Mouse (Mus musculus) midbrain, embryonic 15.5 days (tissue): Measurements from ENCODE around the gene Klrc1. TPM values are rescaled to one million over a fixed set of nuclear protein-coding genes. Genes with fewer than 3 reads are reported as not detected.

Experiments
- ATAC-seq: fragments of 200-750 bp; cut with Nextera tagmentation; replicated peaks from 2 replicates; pipeline ENCODE4 v1.8.0; 2017; ENCODE audit warnings: moderate TSS enrichment
- H3K27ac ChIP-seq: fragments of 300-500 bp; sonication (generic); 2 replicates; pipeline ENCODE4 v1.5.1; 2015; ENCODE audit warnings: mild to moderate bottlenecking, inconsistent platforms
- H3K27me3 ChIP-seq: fragments of 300-500 bp; sonication (generic); replicated peaks from 2 replicates; pipeline ENCODE4 v1.6.1; 2015; ENCODE audit warnings: inconsistent platforms
- H3K36me3 ChIP-seq: fragments of 300-500 bp; sonication (generic); replicated peaks from 2 replicates; pipeline ENCODE4 v1.6.1; 2015; ENCODE audit warnings: inconsistent platforms
- H3K4me1 ChIP-seq: fragments of 300-500 bp; sonication (generic); 2 replicates; pipeline ENCODE4 v1.6.1; 2015; ENCODE audit warnings: inconsistent platforms
- H3K4me2 ChIP-seq: fragments of 300-500 bp; sonication (generic); 2 replicates; pipeline ENCODE4 v1.6.1; 2015; ENCODE audit warnings: inconsistent platforms, mild to moderate bottlenecking, moderate library complexity
- H3K4me3 ChIP-seq: fragments of 300-500 bp; sonication (generic); 2 replicates; pipeline ENCODE4 v1.5.1; 2015; ENCODE audit warnings: mild to moderate bottlenecking, inconsistent platforms
- H3K9ac ChIP-seq: fragments of 300-500 bp; sonication (generic); 2 replicates; pipeline ENCODE4 v1.6.1; 2015; ENCODE audit warnings: mild to moderate bottlenecking, inconsistent platforms
- H3K9me3 ChIP-seq: fragments of 300-500 bp; sonication (generic); 2 replicates; pipeline ENCODE4 v1.6.1; 2016; ENCODE audit warnings: inconsistent platforms
- WGBS: fragments of 180-500 bp; shearing (Covaris S2); methylation state at CpG from one replicate; pipeline ENCODE4 v1.1.7; 2015; ENCODE audit warnings: mixed read lengths; 5-methylcytosine and 5-hydroxymethylcytosine counted together
- microRNA-seq: library from miRNA; unstranded; fragments of <30 nt; microRNA quantifications from one replicate; pipeline ENCODE4, GENCODE M21; 2016
- polyA plus RNA-seq: library from polyadenylated mRNA; unstranded; fragments of >200 nt; fragmentation: Nextera tagmentation; extraction: Ambion mirVana; gene quantifications from 2 replicates; pipeline ENCODE4 v1.2.1, GENCODE M21; 2015

Klrc1 gene
- polyA plus RNA-seq, 1 experiment from 2014 or later, result not detected

DNA sequence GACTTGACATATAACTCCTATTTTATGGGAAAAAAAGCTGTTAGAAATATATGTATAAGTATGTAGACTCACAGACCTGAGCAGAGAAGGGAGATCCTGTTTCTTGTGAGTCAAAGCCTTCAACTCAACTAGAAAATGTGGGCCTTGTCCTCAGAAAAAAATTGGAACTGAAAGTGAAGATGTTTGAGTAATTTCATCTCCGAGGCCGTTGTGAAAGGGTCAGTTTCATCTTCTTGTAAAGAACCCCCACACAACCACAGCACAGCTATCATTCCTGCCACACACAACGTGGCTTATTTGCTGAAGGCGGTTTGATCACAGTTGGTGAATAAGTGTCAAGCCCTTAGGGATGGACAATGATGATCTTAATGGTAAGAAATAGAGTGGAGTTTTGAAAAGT, 55.0 kb downstream of the Klrc1 start, which contains the start of gene Klrk1:
Gene Klrk1 (minus strand): TSS at position 130 of the 400 bp plus-strand sequence.
- 83% methylated on average over 4 of the region's 4 CpGs for WGBS
- H3K9me3 ChIP-seq, result no peaks in the 10 kb centered on the region
- no peak within 1 kb of the TSS for H3K27ac ChIP-seq
- no peaks in the 10 kb centered on the region for H3K27me3 ChIP-seq
- H3K9ac ChIP-seq, result no peak within 1 kb of the TSS
- H3K36me3 ChIP-seq, result no peaks in the 10 kb centered on the region
- H3K4me3 ChIP-seq, result no peak within 1 kb of the TSS
- ATAC-seq, result no peak
- H3K4me2 ChIP-seq, result no peak within 1 kb of the TSS
- H3K4me1 ChIP-seq, result no peaks in the 10 kb centered on the region

Small RNAs within 50 kb of the gene (microRNA-seq; reads per million reads assigned to microRNA genes)
- gene Mir680-1, result not detected

Other genes with a start within 250 kb of the Klrc1 start
- 1.6 TPM in 2 replicates for gene Clec1a, start 227.0 kb downstream of the Klrc1 start, polyA plus RNA-seq
- gene Olr1, start 171.8 kb downstream of the Klrc1 start, polyA plus RNA-seq, result not detected in 2 replicates
- 0.32 TPM in 1 of 2 replicates, not detected in the other for gene Tmem52b, start 166.4 kb downstream of the Klrc1 start, polyA plus RNA-seq
- gene Gabarapl1, start 145.8 kb downstream of the Klrc1 start, polyA plus RNA-seq, result 201 TPM in 2 replicates
- not detected in 2 replicates for gene Klre1, start 101.1 kb downstream of the Klrc1 start, polyA plus RNA-seq
- not detected in 2 replicates for gene Klrd1, start 87.2 kb downstream of the Klrc1 start, polyA plus RNA-seq
- 0.26 and 0.31 TPM in 2 replicates for gene Klrk1, start 55.1 kb downstream of the Klrc1 start, polyA plus RNA-seq
- gene Klrc3, start 35.6 kb downstream of the Klrc1 start, polyA plus RNA-seq, result not detected in 2 replicates
- not detected in 2 replicates for gene Klrc2, start 18.3 kb downstream of the Klrc1 start, polyA plus RNA-seq
- not detected in 2 replicates for gene Klri1, start 38.2 kb upstream of the Klrc1 start, polyA plus RNA-seq
- gene Klri2, start 61.5 kb upstream of the Klrc1 start, polyA plus RNA-seq, result not detected in 2 replicates
- gene Gm156, start 105.3 kb upstream of the Klrc1 start, polyA plus RNA-seq, result not detected in 2 replicates
- gene Gm17631, start 183.7 kb upstream of the Klrc1 start, polyA plus RNA-seq, result not detected in 2 replicates
- gene Klra17, start 197.7 kb upstream of the Klrc1 start, polyA plus RNA-seq, result not detected in 2 replicates
- gene Klra5, start 238.7 kb upstream of the Klrc1 start, polyA plus RNA-seq, result not detected in 2 replicates